Mouse (Mus musculus): Measurements from ENCODE around the gene Mtmr1. TPM values are rescaled to one million over a fixed set of nuclear protein-coding genes. Genes with fewer than 3 reads are reported as not detected.

Gene Mtmr1
- polyA plus RNA-seq (2015; fragmentation: Nextera tagmentation; extraction: Ambion mirVana) = 12.1 and 13.9 TPM in 2 replicates

DNA sequence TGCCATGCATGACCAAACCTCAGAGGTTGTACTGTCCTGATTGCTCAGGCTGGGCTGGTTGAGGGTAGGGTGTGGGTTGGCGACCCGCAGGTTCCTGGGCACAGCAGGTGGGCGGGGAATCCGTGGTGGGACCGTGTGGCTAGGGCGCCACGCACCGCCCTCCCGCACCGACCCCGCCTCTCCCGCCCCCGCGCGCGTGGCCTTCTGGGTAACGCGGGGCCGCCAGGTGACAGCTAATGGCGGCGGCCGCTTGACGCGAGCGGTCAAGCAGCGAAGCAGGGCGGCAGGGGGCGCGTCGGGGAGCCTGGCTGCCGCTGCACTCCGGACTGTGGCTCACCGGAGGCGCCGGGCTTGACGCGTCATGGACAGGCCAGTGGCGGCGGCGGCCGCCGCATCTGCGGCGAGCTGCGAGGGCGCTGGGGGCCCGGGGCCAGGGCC is at the start of gene Mtmr1:
Gene Mtmr1 (plus strand): TSS at position 207 of the 438 bp plus-strand sequence.

Other genes with a start within 250 kb of the Mtmr1 start
- 4.3 and 4.4 TPM in 2 replicates for gene Mtm1, start 154.0 kb upstream of the Mtmr1 start, polyA plus RNA-seq (2015; fragmentation: Nextera tagmentation; extraction: Ambion mirVana)
- 77.9 and 82.5 TPM in 2 replicates for gene Cd99l2, start 128.1 kb downstream of the Mtmr1 start, polyA plus RNA-seq (2015; fragmentation: Nextera tagmentation; extraction: Ambion mirVana)
- 306 and 333 TPM in 2 replicates for gene Hmgb3, start 191.2 kb downstream of the Mtmr1 start, polyA plus RNA-seq (2015; fragmentation: Nextera tagmentation; extraction: Ambion mirVana)